Mouse (Mus musculus) fat pad, adult 2 months (tissue): Measurements from ENCODE around the gene Slc26a5.

Experiments used
- DNase-seq: peaks from one replicate; pipeline ENCODE4 v3.0.0-alpha.2; 2011; ENCODE audit warnings: low read depth, low spot score; ENCODE audit errors: extremely low read depth

Gene Slc26a5

GRCm38 (mm10) chr5:21813994-21814393 lies 51.4 kb downstream of the Slc26a5 start:
- no peak for DNase-seq

GRCm38 (mm10) chr5:21810924-21811323 lies 54.5 kb downstream of the Slc26a5 start:
- no peak for DNase-seq

GRCm38 (mm10) chr5:21804837-21805236 lies 60.6 kb downstream of the Slc26a5 start:
- no peak for DNase-seq

DNA sequence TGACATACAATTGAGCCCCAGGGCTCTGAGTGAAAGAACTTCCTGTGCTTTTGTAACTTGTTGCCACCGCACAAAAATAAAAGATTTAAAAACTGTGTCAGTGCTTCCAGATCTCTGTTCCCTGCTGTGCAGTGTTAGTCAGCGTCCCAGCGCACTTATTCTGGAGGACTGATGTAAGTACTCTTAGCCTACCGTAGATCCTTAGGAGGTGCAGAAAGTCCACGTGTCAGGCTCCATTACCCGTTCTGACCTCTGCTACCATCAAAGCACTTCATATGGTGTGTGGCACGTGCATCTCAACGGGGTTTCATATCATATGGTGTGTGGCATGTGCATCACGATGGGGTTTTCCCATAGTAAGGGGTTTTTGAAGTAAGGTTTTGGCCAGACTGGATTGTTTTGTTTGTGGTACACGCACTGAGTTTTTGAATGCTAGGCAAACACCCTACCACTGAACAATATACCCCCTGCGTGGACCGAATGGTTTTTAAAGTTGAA lies 61.7 kb downstream of the Slc26a5 start:
- DNase-seq = no peak

DNA sequence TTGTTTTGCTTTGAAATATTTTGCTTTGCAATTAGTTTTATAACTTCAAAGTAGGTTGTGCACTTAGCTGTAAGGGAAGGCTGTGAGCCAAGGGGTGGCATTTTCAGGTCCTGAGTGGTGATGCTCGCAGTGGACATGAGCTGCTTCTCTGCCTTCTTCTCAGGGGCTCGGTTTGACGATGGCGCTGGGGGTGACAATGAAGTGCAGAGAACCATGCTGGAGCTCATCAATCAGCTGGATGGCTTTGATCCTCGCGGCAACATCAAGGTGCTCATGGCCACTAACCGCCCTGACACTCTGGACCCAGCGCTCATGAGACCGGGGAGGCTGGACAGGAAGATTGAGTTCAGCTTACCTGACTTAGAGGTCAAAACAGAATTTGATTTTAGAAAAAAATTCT lies 62.5 kb downstream of the Slc26a5 start:
- no peak for DNase-seq

GRCm38 (mm10) chr5:21792166-21792565 lies 73.2 kb downstream of the Slc26a5 start:
- no peak for DNase-seq

- DNase-seq = no peak
Measured at GRCm38 (mm10) chr5:21789061-21789460, 76.3 kb downstream of the Slc26a5 start.

- DNase-seq = no peak
Measured at GRCm38 (mm10) chr5:21787186-21788105, 78.0 kb downstream of the Slc26a5 start.

DNA sequence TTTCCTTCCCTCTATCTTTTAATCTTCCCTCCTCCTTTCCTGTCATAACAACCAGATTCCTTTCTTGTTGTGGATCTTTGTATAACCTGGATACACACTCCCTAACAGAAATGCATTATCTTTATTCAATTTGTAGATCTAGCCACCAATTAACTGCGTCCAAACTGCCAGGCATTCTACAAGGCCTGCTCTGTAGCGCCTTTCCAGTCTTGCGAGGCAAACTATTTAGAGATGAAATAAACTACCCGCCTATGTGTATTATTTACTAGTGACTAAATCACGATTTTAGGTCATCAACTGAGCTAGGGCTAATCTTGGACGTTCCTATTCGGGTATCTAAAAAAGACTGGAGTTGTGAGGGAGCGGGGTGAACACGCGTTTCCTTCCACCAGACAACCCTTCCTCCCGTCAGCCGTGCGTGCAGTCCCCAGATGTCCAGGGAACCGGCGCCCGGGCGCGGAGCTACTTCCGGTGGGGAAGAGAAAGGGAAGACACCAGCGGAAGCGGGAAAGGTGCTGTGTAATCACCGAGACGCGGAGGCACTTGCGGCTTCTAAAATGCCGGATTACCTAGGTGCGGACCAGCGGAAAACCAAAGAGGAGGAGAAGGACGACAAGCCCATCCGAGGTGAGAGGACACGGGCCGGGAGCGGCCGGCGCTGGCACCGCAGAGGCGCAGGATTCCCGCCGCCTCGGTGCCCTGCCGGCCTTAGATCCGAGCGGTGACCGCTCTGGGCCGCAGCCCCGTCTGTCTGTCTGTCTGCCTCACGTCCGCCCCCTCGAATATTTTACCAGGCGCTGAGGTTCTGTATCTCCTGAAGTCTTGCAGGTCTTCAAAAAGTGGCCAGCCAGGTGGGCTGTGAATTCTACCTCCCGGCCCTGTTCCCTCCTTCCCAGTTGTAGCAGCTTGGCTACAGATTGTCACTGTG lies 78.9 kb downstream of the Slc26a5 start:
- DNase-seq = peak; percentile 21

DNA sequence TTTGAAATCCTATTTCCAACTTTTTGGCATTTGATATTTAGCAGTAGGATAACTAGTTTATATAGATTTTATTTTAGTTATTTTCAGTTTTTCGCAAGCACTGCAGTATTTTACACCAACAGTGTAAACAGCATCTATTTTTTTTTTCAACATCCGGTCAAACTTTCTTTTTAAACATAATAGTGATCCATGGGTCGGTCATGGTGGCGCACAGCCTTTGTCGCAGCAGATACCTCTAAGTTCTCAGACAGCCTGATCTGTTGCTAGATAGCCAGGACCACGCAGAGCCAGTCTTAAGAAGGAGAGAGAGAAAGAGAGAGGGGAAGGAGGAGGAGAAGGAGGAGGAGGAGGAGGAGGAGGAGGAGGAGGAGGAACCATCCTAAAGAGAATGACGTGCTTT lies 79.6 kb downstream of the Slc26a5 start:
- DNase-seq = no peak

DNA sequence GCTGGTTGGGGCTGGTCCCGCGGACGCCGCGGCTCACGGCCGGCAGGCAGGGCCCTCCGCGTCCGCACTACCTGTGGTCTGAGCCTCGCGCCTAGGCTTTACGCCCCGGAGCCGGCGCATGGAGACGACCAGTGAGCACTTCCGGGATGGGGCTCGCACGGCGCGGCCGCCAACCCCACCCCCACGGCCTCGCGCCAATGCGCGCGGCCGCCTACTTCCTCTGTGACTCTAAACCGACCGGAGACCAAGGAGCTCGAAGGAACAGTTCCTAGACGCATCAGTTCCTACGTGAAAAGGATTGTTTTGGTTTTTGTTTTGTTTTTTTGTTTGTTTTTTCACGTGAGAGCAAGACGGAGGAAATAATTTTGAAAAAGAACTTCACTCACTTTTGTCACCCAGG lies 80.4 kb downstream of the Slc26a5 start, which contains the start of the genes Dnajc2 and Psmc2:
Dnajc2 (minus strand) TSS at position 199 of the 400 bp plus-strand sequence.
Psmc2 (plus strand) TSS at position 231 of the 400 bp plus-strand sequence.
- DNase-seq = peak; percentile 30

- no peak for DNase-seq
Measured at GRCm38 (mm10) chr5:21784161-21785052, 81.0 kb downstream of the Slc26a5 start.

GRCm38 (mm10) chr5:21776491-21776890 lies 88.9 kb downstream of the Slc26a5 start:
- no peak for DNase-seq

DNA sequence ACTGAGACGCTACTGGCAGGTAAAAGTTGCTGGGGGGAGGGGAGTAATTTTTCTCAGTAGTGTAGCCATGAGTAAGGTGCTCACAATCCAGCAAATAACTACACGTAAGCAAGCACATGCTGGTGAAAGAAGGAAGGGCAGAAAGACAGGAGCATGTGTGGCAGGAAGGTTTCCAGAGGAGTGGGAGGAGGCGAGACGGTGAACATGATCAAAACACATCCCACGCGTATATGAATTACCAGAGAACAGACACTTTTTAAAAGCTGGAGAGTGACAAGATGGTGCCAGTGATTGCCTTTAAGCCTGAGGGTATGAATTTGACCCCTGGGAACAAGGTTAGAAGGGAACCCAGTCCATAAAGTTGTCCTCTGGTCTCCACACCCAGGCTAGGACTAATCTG lies 95.6 kb downstream of the Slc26a5 start:
- DNase-seq = no peak

DNA sequence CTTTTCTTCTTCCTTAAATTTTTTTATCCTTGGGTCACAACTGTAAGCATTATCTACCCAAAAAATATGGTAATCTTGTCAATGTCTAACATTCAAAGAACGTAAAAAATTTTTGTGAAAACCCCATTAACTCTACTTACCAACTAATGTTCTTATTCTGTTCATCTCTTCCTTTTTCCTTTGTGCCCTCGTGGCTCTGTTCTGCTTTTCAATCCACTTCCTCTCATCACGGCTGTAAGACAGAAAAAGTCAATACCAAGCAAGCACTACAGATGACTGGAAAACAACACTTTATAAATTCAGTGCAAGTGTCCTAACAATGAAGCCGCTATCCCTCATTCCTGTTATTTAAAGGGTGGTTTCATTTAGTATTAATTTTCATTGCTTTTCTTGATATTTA lies 96.9 kb downstream of the Slc26a5 start:
- no peak for DNase-seq
